8 mouse cellular contexts compared by ENCODE assay signal in the genomic region with DNA sequence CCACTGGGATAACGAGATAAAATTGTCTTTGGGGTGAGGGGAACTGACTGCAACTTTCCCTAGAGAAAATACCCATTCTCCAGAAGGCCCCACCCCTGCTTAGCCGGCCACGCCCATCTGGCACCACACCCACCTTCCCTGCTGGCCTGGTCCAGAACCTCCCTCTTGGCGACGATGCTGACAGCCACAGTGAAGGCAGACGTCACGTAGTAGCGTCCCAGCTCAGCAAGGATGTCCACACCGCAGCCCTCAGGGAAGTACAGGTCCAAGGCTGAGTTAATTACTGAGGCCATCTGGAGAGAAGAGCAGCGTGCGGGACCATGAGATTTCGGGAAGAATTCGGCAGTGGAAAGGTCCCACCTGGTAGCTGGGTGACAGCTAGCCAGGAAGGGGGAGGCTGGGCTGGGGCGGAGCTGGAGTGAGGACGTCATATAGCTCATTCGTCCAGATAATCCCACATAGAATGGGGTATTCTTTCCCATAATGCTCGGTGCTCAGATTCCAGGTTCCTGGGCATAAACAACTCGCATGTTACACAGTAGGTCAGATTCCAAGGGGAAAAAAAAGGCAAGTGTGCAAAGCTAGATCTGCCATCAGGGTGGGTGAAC. TPM values are rescaled to one million over a fixed set of nuclear protein-coding genes. Genes with fewer than 3 reads are reported as not detected.
DNase-seq lines count a peak whose midpoint lies in the region; ATAC-seq and TF ChIP-seq lines count a peak whose summit lies in the region.

No protein-coding gene starts in this region.

- H3K36me3 ChIP-seq in embryonic facial prominence, embryonic 10.5 days (replicated peaks): no peaks in the 10 kb centered on the region
- no peaks in the 10 kb centered on the region for H3K36me3 ChIP-seq in hindbrain, embryonic 13.5 days
- H3K36me3 ChIP-seq in midbrain, postnatal 0 days (ENCODE audit: insufficient read depth, low read length): no peaks in the 10 kb centered on the region

- ATAC-seq in hindbrain, embryonic 13.5 days (ENCODE audit: low FRiP score): no peak
- peak; percentile 63 for ATAC-seq in midbrain, postnatal 0 days (ENCODE audit: low FRiP score)

- H3K4me3 ChIP-seq in embryonic facial prominence, embryonic 10.5 days: 0 out of 2 replicates have a peak overlapping the region, but pooled peaks have one; percentile 17
- H3K4me3 ChIP-seq in hindbrain, embryonic 13.5 days: peak overlapping the region; percentile 7; the same call in 1 of the 2 replicates
- peak overlapping the region; percentile 26 for H3K4me3 ChIP-seq in midbrain, postnatal 0 days (ENCODE audit: low read depth, low read length)

- H3K27ac ChIP-seq in embryonic facial prominence, embryonic 10.5 days (replicated peaks): no peak overlapping the region
- H3K27ac ChIP-seq in hindbrain, embryonic 13.5 days: no peak overlapping the region
- no peak overlapping the region for H3K27ac ChIP-seq in midbrain, postnatal 0 days (ENCODE audit: low read depth, low read length)

- peak overlapping the region; percentile 37 for H3K4me2 ChIP-seq in hindbrain, embryonic 13.5 days
- peak overlapping the region; percentile 28; the same call in 1 of the 2 replicates for H3K4me2 ChIP-seq in midbrain, postnatal 0 days (ENCODE audit: low read depth, low read length, poor library complexity, severe bottlenecking)

- no peak for TF ChIP-seq CTCF in midbrain, postnatal 0 days (IDR thresholded peaks at IDR 0.05)

- no peak overlapping the region for H3K9ac ChIP-seq in hindbrain, embryonic 13.5 days
- no peak overlapping the region for H3K9ac ChIP-seq in midbrain, postnatal 0 days (replicated peaks; ENCODE audit: low read length, poor library complexity, severe bottlenecking)

- H3K9me3 ChIP-seq in embryonic facial prominence, embryonic 10.5 days: no peaks in the 10 kb centered on the region
- no peaks in the 10 kb centered on the region for H3K9me3 ChIP-seq in hindbrain, embryonic 13.5 days
- H3K9me3 ChIP-seq in midbrain, postnatal 0 days (ENCODE audit: low read length): no peaks in the 10 kb centered on the region

- no peaks in the 10 kb centered on the region; the same call in 1 of the 2 replicates for H3K27me3 ChIP-seq in embryonic facial prominence, embryonic 10.5 days (replicated peaks; ENCODE audit: low read depth, poor library complexity, severe bottlenecking)
- H3K27me3 ChIP-seq in hindbrain, embryonic 13.5 days: no peaks in the 10 kb centered on the region
- H3K27me3 ChIP-seq in midbrain, postnatal 0 days (ENCODE audit: insufficient read depth, low read length): no peaks in the 10 kb centered on the region

- 17% methylated on average over 18 of the region's 18 CpGs for WGBS in embryonic facial prominence, embryonic 10.5 days
- WGBS in hindbrain, embryonic 13.5 days: 16% methylated on average over 18 of the region's 18 CpGs
- WGBS in midbrain, postnatal 0 days: 18% methylated on average over 18 of the region's 18 CpGs

- H3K4me1 ChIP-seq in embryonic facial prominence, embryonic 10.5 days: peaks cover 17% of the 10 kb centered on the region
- peaks cover 9% of the 10 kb centered on the region for H3K4me1 ChIP-seq in hindbrain, embryonic 13.5 days (replicated peaks)
- H3K4me1 ChIP-seq in midbrain, postnatal 0 days (ENCODE audit: insufficient read depth, low read length): no peaks in the 10 kb centered on the region

- peak; percentile 45 to 57 for DNase-seq in kidney, postnatal 4 days
- no peak for DNase-seq in kidney, adult 11 months
- DNase-seq in embryonic facial prominence, embryonic 10.5 days (ENCODE audit: low spot score): no peak
- no peak for DNase-seq in midbrain, postnatal 0 days (ENCODE audit: low spot score)
- no peak for DNase-seq in left cerebral cortex, adult 11 months (ENCODE audit: low spot score)
- DNase-seq in gastrocnemius, adult 18-20 months (ENCODE audit: low spot score): no peak
- no peak for DNase-seq in urinary bladder, adult 18-20 months (ENCODE audit: low spot score in 2 of 2)

RNA-seq across cellular contexts. Expression of gene Azin2, which starts 14.8 kb away (rescaled TPM):
- polyA plus RNA-seq in embryonic facial prominence, embryonic 10.5 days (2016; fragmentation: Nextera tagmentation; extraction: Ambion mirVana): 11.4 and 12.1 TPM in 2 replicates
- 18.4 and 19.9 TPM in 2 replicates for polyA plus RNA-seq in hindbrain, embryonic 13.5 days (2015; fragmentation: Nextera tagmentation; extraction: Ambion mirVana)
- total RNA-seq in midbrain, postnatal 0 days (2014; rRNA removed): 20.2 and 29.3 TPM in 2 replicates
- 21.7 and 28.5 TPM in 2 replicates for polyA plus RNA-seq in midbrain, postnatal 0 days (2015; fragmentation: Nextera tagmentation; extraction: Ambion mirVana)
- total RNA-seq in gastrocnemius, adult 18-20 months (2021): 1 to 10 TPM; 2.3 to 3.4 TPM

RNA-seq across cellular contexts. Expression of gene Ak2, which starts 44.3 kb away (rescaled TPM):
- polyA plus RNA-seq in embryonic facial prominence, embryonic 10.5 days (2016; fragmentation: Nextera tagmentation; extraction: Ambion mirVana): 219 and 224 TPM in 2 replicates
- 90.4 and 92.7 TPM in 2 replicates for polyA plus RNA-seq in hindbrain, embryonic 13.5 days (2015; fragmentation: Nextera tagmentation; extraction: Ambion mirVana)
- total RNA-seq in midbrain, postnatal 0 days (2014; rRNA removed): 28.8 and 31.0 TPM in 2 replicates
- polyA plus RNA-seq in midbrain, postnatal 0 days (2015; fragmentation: Nextera tagmentation; extraction: Ambion mirVana): 66.0 and 67.1 TPM in 2 replicates
- total RNA-seq in gastrocnemius, adult 18-20 months (2021): 10 to 100 TPM; 24.1 to 24.3 TPM

Comparison
In these comparisons a context has a peak if more than half of its experiments do, and no peak if none do; other contexts are left out.
1. DNase-seq: peak in kidney, postnatal 4 days (2 of 2); none in kidney, adult 11 months (single experiment), embryonic facial prominence, embryonic 10.5 days (single experiment), midbrain, postnatal 0 days (single experiment), left cerebral cortex, adult 11 months (single experiment), gastrocnemius, adult 18-20 months (single experiment) and urinary bladder, adult 18-20 months (0 of 2).
2. Peak in every context shown above with its lines, with median percentiles within 50 percentile points of each other: H3K4me3 ChIP-seq.